Mouse (Mus musculus) WW6 (cell line): ENCODE data around the gene Tarm1.

Experiments
- DNase-seq: peaks from one replicate; pipeline ENCODE4 v3.0.0-alpha.2; 2013; ENCODE audit warnings: low read depth, low spot score

Gene Tarm1

DNA sequence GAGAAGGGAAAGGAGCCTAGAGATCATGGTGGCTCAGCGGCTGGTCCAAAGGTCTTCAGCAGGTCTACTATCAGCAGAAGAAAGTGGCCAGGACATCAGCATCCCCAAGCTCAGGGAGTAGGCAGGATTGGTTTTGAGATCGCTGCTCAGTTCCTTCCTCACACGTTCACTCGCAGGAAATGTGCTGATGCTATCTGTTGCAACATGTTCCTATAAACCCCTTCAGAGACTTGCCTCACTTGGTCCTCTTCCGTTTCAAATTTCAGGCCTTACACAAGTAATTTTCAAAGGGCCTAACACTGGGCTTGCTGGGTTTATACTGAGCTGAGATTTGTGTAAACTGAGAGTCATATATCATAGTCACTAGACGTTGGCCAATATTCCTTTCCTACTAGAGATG is at the start of gene Tarm1:
Gene Tarm1, minus strand, starts transcription at position 186 of the 400 bp plus-strand sequence.
- DNase-seq = no peak

DNA sequence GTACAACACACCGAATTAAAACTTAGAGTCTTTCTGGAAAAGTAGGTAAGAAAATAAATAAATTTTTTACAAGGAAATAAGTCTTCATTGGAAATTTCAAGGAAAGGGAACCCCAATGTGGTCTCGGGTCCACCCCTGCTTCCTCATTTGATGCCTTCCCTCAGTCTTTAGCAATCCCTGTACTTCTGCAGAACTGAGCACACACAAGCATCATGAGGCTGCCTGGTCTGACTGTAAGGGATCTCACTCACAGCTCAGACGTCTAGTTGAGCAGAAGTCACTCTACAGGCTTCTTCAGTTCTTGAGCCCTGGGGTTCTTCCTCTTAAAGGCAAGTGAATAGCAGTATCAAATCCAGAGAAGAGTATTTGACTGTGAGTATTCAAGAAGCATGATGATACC is 3.5 kb upstream of the Tarm1 start:
- DNase-seq = no peak

DNA sequence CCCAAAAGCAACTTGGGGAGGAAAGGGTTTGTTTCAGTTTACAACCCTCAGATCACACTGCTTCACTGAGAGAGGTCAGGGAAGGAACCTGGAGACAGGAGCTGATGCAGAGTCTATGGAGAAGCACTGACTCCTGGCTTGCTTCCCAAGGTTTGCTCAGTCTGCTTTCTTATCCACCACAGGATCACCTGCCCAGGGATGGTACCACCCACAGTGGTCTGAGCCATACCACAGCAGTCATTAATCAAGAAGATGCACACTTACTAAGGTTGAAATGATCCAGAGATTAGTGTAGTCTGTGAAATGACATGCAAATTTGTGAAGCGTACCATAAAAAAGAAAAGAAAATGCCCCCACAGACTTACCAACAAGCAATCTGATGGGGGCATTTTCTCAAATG is 2.0 kb downstream of the Tarm1 start:
- no peak for DNase-seq

DNA sequence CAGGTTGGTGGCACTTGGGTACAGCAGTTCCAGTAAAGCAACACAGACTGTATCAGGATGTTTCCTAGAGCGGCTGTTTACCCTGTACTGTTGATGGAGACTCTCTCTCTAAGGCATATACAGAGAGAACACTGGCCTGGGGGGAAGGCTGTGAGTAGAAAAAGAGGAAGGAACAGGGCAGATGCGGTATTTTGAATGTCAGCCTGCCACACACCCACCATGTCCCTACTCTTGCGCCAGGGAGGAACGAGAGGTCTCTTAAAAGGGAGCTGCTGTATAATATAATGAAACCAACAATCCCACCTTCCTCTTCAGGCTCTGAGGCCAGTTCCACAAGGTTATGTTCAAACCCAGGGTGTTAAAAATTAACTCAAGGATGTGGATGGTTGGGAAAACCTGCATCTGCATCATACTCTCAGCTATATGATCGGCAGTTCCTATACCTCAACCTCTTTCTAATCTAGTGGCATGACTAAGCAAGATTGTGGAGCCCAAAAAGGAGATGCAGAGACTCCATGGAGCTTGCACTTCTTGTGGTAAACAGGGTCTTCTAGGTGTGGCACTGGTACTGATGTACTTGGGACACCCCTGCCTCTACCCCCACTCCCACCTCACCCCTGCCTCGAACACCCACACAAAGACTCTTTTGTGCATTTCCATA is 20.3 kb downstream of the Tarm1 start:
- DNase-seq = no peak

DNA sequence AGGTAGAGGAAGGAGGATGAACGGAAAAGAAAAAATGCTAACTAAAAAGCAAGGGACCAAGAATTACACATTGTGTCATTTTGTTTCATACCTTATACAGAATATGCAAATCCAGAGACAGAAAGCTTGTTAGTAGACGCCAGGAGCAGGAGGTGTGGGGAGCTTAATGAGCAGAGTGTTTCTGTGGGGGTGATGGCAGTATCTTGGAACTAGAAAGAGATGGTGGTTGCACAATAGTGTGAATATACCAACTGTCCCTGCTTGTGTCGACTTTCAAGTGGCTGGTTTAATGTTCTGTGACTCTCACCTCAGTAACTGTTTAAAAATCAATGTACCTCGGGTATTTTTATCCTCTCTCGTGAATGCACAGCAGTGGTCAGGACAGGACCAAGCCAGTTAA is 25.7 kb downstream of the Tarm1 start:
- no peak for DNase-seq

DNA sequence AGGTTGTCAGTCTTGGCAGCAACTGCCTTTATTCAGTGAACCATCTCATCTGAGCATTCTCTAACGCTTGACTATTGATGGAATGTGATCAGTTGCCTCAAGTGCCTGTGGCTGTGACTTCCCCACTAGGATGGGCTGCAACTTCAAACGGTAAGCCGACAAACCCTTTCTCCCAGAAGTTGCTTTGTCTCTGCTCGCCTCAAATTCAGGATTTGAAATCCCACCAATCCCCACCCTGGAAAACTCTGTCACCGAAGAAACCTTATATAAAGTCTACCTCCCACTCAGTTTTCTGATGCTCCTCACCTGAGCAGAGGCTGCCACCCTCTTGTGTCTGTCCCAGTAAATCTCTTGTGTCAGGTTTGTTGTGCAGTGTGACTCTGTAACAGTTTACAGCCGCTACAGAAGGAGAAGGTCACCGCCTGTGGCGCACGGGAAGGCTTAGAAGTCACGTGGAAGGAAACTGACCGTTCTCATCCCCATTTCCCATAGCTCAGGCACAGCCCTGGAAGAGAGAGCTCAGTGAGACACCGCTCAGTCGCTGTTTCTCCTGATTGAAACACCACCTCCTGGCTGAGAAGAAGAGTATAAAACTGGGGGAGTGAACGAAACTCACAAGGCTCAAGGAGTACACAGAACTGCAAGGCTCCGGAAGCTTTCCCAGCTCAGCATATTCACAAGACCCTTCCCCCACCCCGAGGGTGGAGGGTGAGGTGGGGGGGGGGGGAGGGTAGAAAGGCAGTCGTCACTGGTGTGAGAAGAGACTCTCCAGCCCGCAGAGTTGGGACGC is 27.9 kb downstream of the Tarm1 start:
- DNase-seq = peak; percentile 56

DNA sequence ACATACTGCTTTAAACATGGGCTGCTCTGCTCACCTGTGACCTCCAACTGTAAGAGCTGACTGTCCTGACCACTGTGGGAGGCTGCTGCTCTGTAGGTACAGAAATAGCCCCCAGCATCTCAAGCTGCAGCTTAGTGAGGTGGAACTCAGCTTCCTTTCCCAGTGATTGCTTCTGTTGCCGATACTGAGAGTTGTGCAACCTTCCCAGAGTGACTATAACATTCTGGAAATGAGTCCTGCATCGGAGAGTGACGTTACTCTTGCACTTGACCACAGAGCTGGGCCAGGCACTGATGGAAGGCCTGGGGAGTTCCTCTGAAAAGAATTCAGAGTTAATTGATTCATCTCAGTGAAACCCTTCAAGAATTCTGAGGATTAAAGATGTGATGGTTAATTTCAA is 29.6 kb downstream of the Tarm1 start:
- DNase-seq = no peak

DNA sequence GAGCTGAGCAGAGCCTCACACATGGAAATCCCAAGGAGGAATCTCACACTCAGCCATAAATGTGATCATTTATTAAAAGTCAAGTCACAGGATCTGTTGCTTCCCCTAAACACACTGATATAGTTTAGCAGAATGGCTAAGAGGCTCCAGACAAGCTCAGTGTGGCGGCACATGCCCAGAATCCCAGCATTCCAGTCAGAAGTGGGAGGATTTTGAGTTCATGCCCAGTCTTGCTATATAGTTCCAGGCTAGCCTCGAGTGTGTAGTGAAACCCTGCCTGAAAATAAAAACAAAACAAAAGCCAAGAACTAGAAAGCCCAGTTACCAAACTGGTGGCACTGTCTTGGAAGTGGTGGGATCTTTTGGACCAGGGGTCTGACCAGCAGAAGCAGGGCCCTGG is 33.8 kb downstream of the Tarm1 start:
- no peak for DNase-seq

DNA sequence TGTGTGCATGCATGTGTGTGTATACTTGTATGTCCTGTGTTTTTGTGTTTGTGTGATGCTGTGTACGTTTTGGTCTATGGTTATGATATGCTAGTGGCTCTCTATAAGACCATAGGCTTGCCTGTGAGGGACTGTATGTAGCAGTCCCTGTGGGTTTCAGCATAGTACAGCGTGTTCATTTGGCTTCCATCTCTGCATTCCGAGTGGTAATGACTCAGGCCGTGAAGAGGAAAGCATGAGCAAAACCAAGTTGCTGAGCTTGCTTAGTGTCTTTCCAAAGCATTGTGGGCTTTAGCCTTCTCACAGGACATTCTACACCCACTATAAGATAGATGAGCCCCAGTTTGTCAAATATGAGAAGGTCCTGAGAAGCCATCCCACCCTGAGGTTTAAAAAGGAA is 39.1 kb downstream of the Tarm1 start:
- no peak for DNase-seq

DNA sequence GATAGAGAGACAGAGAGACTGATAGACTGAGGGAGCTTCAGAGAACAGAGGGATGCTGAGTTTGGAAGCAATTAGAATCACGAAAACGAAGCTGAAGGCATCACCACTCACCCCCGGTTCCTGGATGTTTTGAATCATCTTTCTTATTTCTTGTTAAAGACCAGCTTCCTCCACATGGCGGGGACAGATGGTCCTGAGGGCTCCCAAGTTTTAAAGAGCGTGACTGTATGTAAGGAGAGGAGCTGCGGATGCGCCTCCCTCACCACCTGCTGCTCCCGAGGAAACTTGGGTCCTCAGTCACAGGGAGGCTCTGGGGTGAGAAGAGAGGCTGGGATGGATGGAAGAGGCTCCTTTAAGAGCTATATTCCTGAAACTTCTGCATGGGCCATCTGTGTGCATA is 42.2 kb downstream of the Tarm1 start:
- no peak for DNase-seq

DNA sequence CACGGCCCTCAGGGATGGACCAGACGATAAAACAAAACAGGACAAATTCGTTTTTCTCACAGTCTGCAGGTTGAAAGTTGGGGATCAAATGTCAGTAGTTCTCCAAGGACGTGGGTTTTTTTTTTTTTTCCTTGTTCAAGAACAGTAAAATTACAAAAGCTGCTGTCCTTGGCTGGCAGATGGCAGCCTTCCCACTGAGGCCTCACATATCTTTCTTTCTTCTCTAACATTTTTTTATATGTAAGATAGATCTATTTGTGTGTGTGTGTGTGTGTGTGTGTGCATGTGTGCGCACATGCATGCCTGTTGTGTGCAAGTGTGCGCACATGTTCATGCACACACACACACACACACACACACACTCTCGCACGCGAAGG is 44.6 kb downstream of the Tarm1 start:
- no peak for DNase-seq

DNA sequence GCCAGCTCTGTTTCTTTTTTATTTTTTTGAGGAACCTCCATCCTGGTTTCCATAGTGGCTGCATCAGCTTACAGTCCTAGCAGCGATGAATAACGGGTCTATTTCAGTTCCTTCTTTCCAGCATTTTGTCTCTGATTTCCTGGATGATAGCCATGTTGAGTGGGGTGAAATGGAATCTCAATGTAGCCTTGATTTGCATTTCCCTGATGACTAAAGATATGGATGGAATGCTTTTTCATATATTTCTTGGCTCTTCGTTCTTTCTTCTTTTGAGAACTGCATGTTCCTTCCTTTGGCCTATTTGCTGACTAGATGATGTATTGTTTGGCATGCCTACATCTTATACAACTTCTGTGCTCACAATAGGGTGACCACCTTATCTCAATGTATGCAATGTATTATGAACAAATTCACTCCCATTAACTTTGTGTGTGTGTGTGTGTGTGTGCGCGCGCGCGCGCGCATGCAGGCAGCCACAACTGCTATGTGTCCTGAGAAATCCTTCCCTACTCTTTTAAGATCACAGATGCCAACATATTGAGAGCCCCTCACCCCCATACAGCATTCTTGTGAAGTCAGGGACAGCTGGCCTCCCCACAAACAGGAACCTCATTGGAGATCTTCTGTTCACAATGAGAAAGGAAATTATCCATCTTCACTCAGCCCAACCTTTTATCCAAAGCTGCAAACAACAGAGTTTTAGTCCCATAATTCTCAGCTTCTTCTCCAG is 45.1 kb downstream of the Tarm1 start:
- no peak for DNase-seq

DNA sequence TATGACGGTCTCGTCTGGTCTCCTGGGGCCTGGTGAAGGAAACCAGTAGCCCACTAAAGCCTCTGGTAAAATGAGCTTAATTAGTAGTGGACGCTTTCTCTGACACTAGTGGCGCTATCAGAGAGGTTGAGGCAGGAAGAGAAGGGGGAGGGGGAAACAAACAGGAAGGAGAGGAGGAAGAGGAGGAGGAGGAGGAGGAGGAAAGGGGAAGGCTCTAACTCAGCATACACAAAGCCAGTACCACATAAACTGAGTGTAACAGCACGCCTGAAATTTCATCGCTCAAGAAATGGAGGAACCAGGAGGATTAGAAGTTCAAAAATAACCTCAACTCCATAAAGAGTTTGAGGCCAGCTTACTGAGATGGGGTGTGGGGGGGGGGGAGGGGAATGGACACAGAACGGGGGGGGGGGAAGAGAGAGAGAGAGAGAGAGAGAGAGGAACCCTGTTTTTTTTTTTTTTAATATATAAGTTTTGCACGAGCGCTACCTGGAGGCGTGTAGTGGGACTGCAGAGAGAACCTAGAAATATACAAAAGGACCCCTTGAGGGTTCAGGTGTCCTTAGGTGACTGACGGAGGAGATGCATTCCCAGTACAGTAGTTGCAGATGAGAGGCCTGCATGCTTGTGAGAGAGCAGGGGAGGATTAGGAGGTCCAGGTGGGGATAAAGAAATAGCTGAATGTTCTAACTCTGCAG is 48.8 kb downstream of the Tarm1 start:
- no peak for DNase-seq

DNA sequence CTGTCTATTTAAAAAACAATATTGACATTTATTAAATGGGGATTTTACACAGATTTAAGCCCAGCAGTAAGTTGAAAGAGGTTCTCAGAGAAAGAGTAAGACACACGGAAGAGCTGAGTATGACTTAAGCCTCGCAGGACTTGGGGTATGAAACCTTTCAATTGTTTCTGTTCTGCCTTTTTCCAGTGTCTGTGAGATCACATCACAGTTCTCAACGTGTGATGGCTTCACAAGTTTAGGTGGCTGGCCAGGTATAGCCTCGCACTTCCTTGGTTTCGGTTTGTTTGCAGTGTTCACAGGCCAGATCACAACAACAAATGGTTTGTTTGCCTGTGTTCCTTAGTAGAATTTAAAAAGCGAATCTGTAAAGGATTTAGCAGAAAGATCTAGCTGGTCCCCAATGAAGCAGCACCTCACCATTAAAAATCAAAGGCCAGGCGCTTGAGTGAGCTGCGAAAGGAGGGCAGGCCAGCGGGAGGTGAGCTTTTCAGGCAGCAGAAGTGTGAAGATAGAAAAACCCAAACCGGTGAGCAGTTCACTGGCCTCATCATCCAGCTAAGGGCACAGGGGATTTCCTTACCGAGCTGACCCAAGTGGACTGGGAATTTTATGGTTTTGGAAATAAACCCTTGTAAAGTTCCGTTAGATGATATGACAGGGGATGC is 49.5 kb downstream of the Tarm1 start:
- DNase-seq = no peak

DNA sequence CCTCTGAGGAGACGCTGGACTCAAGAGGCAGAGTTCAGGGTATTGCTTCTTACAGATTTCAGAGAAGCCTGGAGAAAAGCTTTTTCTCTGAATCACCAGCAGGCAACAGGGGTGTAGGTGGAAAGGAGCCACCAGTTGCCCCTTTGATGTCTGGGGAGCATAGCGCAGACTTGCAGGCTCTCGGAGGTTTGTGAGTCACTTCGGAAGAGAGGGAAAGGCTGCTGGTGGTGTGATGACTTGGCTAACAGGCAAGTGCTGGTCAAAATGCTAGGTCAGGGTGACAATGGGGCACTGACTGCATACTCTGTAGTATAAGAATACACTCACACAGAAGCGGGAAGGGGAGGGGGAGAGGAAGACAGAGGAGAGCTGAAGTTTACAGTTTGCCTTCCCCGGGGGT is 51.3 kb downstream of the Tarm1 start:
- DNase-seq = no peak

DNA sequence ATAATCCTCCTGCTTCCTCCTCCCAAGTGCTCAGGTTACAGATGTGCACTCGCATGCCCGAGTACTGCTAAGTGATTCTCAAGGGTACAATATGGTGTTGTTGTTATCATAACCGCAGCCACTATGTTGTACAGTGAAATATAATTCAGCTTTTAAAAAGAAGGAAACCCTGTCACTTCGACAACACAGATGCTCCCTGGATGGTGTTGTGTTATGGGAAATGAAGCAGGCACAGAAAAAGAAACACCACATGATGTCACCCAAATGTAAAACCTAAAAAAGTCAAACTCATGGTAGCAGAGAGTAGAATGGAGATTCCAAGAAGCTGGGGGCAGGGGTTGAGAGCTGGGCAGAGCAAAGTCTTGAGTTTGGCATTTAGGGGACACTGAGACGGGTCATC is 51.8 kb downstream of the Tarm1 start:
- no peak for DNase-seq

DNA sequence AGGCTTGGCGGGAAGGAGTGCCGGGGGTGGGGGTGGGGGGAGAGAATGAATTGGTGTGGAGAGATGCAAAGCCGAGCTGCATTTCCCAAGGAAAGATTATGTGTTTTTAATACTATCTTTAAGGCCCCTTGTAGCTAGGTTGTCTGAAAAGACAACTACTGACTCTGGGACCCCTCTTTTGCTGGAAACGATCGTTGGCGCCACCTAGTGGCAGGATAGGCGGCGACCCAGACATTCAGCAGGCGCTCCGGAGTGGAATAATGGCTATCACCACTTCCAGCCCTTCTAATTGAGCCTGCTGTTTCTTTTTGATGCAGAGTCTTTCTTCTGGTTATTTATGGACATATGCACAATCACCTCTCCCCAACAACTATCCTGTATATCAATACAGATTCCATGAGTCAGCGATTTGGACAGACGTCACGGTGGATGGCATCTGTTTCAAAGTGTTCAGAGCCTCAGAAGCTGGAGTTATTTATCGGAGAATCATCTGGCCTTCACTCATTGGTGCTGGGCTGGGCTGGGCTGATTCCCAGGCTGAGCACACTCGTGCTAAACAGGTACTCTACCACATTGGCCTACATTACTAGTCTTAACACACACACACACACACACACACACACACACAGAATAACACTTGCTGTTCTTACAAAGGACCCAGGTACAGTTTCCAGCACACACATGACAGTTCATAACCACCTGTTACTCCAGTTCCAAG is 53.5 kb downstream of the Tarm1 start:
- DNase-seq = no peak

DNA sequence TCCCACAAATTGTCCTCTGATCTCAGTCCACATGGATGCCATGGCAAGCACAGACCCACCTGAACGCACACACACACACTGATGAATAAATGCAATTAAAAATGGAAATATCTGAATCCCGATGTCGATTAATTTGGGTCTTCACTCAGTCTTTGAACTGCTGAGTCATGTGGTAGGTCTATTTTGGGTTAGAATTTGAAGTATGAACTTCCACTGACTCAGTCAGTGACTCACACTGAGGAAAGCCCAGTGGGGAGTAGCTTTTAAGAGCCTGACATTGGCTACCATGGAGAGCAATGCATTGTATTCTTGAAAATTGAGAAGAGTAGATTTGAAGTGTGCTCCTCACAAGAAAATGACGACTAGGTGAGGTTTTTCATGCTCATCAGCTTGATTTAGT is 55.4 kb downstream of the Tarm1 start:
- no peak for DNase-seq

DNA sequence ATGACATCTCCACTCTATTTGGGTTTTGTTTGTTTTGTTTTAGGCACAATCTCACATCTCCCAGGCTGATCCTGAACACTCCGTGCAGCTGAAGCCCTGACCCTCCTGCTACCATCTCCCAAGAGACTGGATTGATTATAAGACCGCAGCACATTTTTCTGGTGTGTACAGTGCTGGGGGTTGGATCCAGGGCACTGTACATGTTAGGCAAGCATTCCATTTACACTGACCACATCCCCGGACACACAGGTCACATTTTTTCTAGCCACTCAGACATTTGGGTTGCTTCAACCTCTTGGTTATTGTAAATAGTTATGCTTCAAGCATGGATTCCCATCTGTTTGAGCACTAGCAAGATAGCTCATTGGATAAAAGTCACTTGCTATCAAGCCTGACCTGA is 55.8 kb downstream of the Tarm1 start:
- no peak for DNase-seq

DNA sequence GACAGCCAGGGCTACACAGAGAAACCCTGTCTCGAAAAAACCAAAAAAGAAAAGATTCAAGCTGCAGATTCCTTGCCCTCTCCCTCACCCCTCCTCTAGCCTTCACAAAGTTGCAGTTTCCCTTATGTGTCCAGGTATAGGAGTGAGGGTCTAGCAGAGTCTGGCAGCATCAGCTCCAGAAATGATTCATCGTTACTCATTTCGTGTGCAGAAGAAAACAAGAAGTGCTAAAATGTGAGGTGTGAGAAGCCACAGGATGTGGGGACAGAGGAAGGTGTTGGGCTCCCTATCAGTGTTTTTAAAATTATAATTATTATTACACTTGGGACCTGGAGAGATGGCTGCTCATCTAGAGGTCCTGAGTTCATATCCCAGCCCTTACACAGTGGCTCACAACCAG is 57.7 kb downstream of the Tarm1 start:
- DNase-seq = no peak

DNA sequence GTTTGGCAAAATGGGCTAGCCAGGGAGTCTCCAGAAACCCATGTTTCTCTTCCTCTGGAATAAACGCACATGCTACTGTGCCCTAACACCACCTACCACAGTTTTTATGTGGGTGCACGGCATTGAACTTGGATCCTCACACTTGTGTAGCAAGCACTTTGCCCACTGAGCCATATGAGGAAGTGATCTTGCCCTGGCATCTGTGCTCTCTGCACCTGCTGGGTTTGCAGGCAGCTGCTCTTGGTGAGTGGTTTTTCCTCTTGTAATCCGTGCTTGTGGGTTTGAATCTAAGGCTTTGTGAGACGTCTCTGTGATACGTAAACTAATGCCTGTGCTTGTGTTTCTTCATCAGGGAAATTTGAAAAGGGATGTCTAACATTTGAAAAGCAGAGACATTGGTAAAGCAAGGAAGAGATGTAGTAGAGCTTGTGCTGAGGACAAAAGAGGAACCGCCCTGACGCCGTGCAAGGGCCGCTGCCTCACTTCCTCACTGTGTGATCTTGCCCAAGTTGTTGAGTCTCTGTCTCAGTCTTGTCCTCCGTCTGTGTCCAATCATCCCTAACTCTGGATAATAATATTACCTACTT is 59.9 kb downstream of the Tarm1 start:
- DNase-seq = no peak
